Mouse (Mus musculus): ENCODE measurements around the gene Ube2o. TPM values are rescaled to one million over a fixed set of nuclear protein-coding genes. Genes with fewer than 3 reads are reported as not detected.

Ube2o gene
- 8.4 and 8.8 TPM in 2 replicates for polyA plus RNA-seq (2015; fragmentation: Nextera tagmentation; extraction: Ambion mirVana)

- Histone ChIP-seq H3K27ac (peak within 1 kb of the TSS; percentile 40), H3K36me3 (no peaks in the 10 kb centered on the region), H3K4me2 (replicated peaks) (peak within 1 kb of the TSS; percentile 96), H3K9ac (peak within 1 kb of the TSS; percentile 87), H3K4me3 (replicated peaks) (peak within 1 kb of the TSS; percentile 94), H3K4me1 (replicated peaks) (peaks cover 9% of the 10 kb centered on the region), H3K27me3 (replicated peaks) (no peaks in the 10 kb centered on the region), H3K9me3 (no peaks in the 10 kb centered on the region)
- under 1% methylated on average over 34 of the region's 51 CpGs for WGBS
- ATAC-seq, result peak; percentile 93
These were observed at the start of gene Ube2o for GRCm38 (mm10) chr11:116581376-116581814. TSS of gene Ube2o (minus strand) at chr11:116581447.

- Histone ChIP-seq H3K4me3 (replicated peaks) (no peak overlapping the region), H3K4me2 (replicated peaks) (no peak overlapping the region), H3K9me3 (no peaks in the 10 kb centered on the region), H3K36me3 (no peaks in the 10 kb centered on the region), H3K27me3 (replicated peaks) (0 out of 2 replicates have a peak, but pooled peaks cover 5% of the 10 kb centered on the region), H3K27ac (no peak overlapping the region), H3K9ac (no peak overlapping the region), H3K4me1 (replicated peaks) (0 out of 2 replicates have a peak, but pooled peaks cover 2% of the 10 kb centered on the region)
- 39% methylated on average over 12 of the region's 12 CpGs for WGBS
- no peak for ATAC-seq
These were observed 49.1 kb upstream of the Ube2o start for GRCm38 (mm10) chr11:116630171-116630965.

- Histone ChIP-seq H3K27ac (no peak overlapping the region), H3K4me2 (replicated peaks) (no peak overlapping the region), H3K9me3 (no peaks in the 10 kb centered on the region), H3K4me3 (replicated peaks) (no peak overlapping the region), H3K27me3 (replicated peaks) (0 out of 2 replicates have a peak, but pooled peaks cover 5% of the 10 kb centered on the region), H3K4me1 (replicated peaks) (peaks cover 8% of the 10 kb centered on the region), H3K9ac (no peak overlapping the region), H3K36me3 (no peaks in the 10 kb centered on the region)
- WGBS, result 87% methylated on average over 6 of the region's 6 CpGs
- ATAC-seq, result no peak
These were observed 48.2 kb upstream of the Ube2o start for GRCm38 (mm10) chr11:116629472-116629871.

- Histone ChIP-seq H3K36me3 (no peaks in the 10 kb centered on the region), H3K4me2 (replicated peaks) (no peak overlapping the region), H3K9me3 (no peaks in the 10 kb centered on the region), H3K27ac (no peak overlapping the region), H3K4me3 (replicated peaks) (no peak overlapping the region), H3K27me3 (replicated peaks) (0 out of 2 replicates have a peak, but pooled peaks cover 5% of the 10 kb centered on the region), H3K9ac (no peak overlapping the region), H3K4me1 (replicated peaks) (peaks cover 12% of the 10 kb centered on the region)
- WGBS, result 54% methylated on average over 9 of the region's 9 CpGs
- peak; percentile 54 for ATAC-seq
These were observed 47.5 kb upstream of the Ube2o start for GRCm38 (mm10) chr11:116628712-116629111.

- Histone ChIP-seq H3K4me1 (replicated peaks) (peaks cover 24% of the 10 kb centered on the region), H3K4me2 (replicated peaks) (no peak overlapping the region), H3K9ac (no peak overlapping the region), H3K27ac (no peak overlapping the region), H3K9me3 (no peaks in the 10 kb centered on the region), H3K27me3 (replicated peaks) (0 out of 2 replicates have a peak, but pooled peaks cover 5% of the 10 kb centered on the region), H3K36me3 (no peaks in the 10 kb centered on the region), H3K4me3 (replicated peaks) (no peak overlapping the region)
- no peak for ATAC-seq
- 40% methylated on average over 10 of the region's 10 CpGs for WGBS
These were observed 46.1 kb upstream of the Ube2o start for GRCm38 (mm10) chr11:116627072-116628020.

GRCm38 (mm10) chr11:116626299-116627071 lies 45.2 kb upstream of the Ube2o start, which contains the start of gene Rhbdf2:
TSS of gene Rhbdf2 (minus strand) at chr11:116627019.
- H3K27ac ChIP-seq, result no peak within 1 kb of the TSS
- no peak within 1 kb of the TSS for H3K9ac ChIP-seq
- H3K36me3 ChIP-seq, result no peaks in the 10 kb centered on the region
- H3K4me1 ChIP-seq (replicated peaks), result peaks cover 32% of the 10 kb centered on the region
- no peak within 1 kb of the TSS for H3K4me2 ChIP-seq (replicated peaks)
- ATAC-seq, result no peak
- no peak within 1 kb of the TSS for H3K4me3 ChIP-seq (replicated peaks)
- 74% methylated on average over 10 of the region's 10 CpGs for WGBS
- no peaks in the 10 kb centered on the region for H3K9me3 ChIP-seq
- H3K27me3 ChIP-seq (replicated peaks), result 0 out of 2 replicates have a peak, but pooled peaks cover 5% of the 10 kb centered on the region

GRCm38 (mm10) chr11:116625081-116626000 lies 44.1 kb upstream of the Ube2o start:
- Histone ChIP-seq H3K4me3 (replicated peaks) (no peak overlapping the region), H3K27me3 (replicated peaks) (0 out of 2 replicates have a peak, but pooled peaks cover 5% of the 10 kb centered on the region), H3K9me3 (no peaks in the 10 kb centered on the region), H3K4me1 (replicated peaks) (peaks cover 40% of the 10 kb centered on the region), H3K9ac (no peak overlapping the region), H3K36me3 (no peaks in the 10 kb centered on the region), H3K27ac (no peak overlapping the region), H3K4me2 (replicated peaks) (no peak overlapping the region)
- ATAC-seq, result no peak
- WGBS, result 75% methylated on average over 17 of the region's 17 CpGs

- Histone ChIP-seq H3K9me3 (no peaks in the 10 kb centered on the region), H3K4me2 (replicated peaks) (peak overlapping the region; percentile 92), H3K4me3 (replicated peaks) (peak overlapping the region; percentile 82), H3K27ac (peak overlapping the region; percentile 63), H3K27me3 (replicated peaks) (no peaks in the 10 kb centered on the region), H3K9ac (peak overlapping the region; percentile 67), H3K36me3 (no peaks in the 10 kb centered on the region), H3K4me1 (replicated peaks) (peaks cover 47% of the 10 kb centered on the region)
- peak; percentile 84 for ATAC-seq
- 12% methylated on average over 42 of the region's 42 CpGs for WGBS
These were observed 43.0 kb upstream of the Ube2o start for GRCm38 (mm10) chr11:116624131-116624832.

GRCm38 (mm10) chr11:116623281-116624124 lies 42.3 kb upstream of the Ube2o start:
- peak overlapping the region; percentile 82 for H3K4me3 ChIP-seq (replicated peaks)
- H3K36me3 ChIP-seq, result no peaks in the 10 kb centered on the region
- peak overlapping the region; percentile 63 for H3K27ac ChIP-seq
- H3K9me3 ChIP-seq, result no peaks in the 10 kb centered on the region
- WGBS, result 8% methylated on average over 40 of the region's 40 CpGs
- peak; percentile 59 for ATAC-seq
- peaks cover 50% of the 10 kb centered on the region for H3K4me1 ChIP-seq (replicated peaks)
- peak overlapping the region; percentile 67 for H3K9ac ChIP-seq
- peak overlapping the region; percentile 92 for H3K4me2 ChIP-seq (replicated peaks)
- no peaks in the 10 kb centered on the region for H3K27me3 ChIP-seq (replicated peaks)
